8 mouse cellular contexts compared by ENCODE assay signal in genomic region chr6:83441259-83442061, GRCm38 (mm10). TPM values are rescaled to one million over a fixed set of nuclear protein-coding genes. Genes with fewer than 3 reads are reported as not detected.
DNase-seq lines count a peak whose midpoint lies in the region; ATAC-seq lines count a peak whose summit lies in the region.

No protein-coding gene starts in this region.

- under 1% methylated on average over 48 of the region's 48 CpGs for WGBS in intestine, embryonic 15.5 days

- no peaks in the 10 kb centered on the region for H3K9me3 ChIP-seq in intestine, embryonic 15.5 days

- peaks cover 8% of the 10 kb centered on the region; the same call in 1 of the 2 replicates for H3K36me3 ChIP-seq in intestine, embryonic 15.5 days

- H3K9ac ChIP-seq in intestine, embryonic 15.5 days, result peak overlapping the region; percentile 78

- ATAC-seq in intestine, embryonic 15.5 days, result peak; percentile 93
- peak; percentile 88 for ATAC-seq in megakaryocyte-erythroid progenitor cell, adult 5-6 weeks (replicated peaks; ENCODE audit: low FRiP score, low TSS enrichment, poor library complexity, severe bottlenecking)

- peak overlapping the region; percentile 88 for H3K4me2 ChIP-seq in intestine, embryonic 15.5 days (replicated peaks)

- H3K27ac ChIP-seq in intestine, embryonic 15.5 days, result peak overlapping the region; percentile 95

- H3K27me3 ChIP-seq in intestine, embryonic 15.5 days (replicated peaks), result no peaks in the 10 kb centered on the region

- peaks cover 70% of the 10 kb centered on the region for H3K4me1 ChIP-seq in intestine, embryonic 15.5 days (replicated peaks)

- intact Hi-C loops in gastrocnemius, postnatal 36 days (cut with DNase I), result no loop called here
- intact Hi-C loops in left cerebral cortex, postnatal 25 days (cut with DNase I), result loop anchor here (1.0 to 2.0 kb wide), 3 partner anchors 29 to 100 kb away; no protein-coding TSS in a partner anchor

- H3K4me3 ChIP-seq in intestine, embryonic 15.5 days (replicated peaks), result peak overlapping the region; percentile 79

- DNase-seq in adrenal gland, postnatal 10 days, result peak; percentile 96
- DNase-seq in embryo, embryonic 9.5 days (ENCODE audit: extremely low spot score), result peak; percentile 89
- peak; percentile 85 to 89 for DNase-seq in gastrocnemius, postnatal 36 days
- DNase-seq in left cerebral cortex, postnatal 25 days (ENCODE audit: low spot score in 2 of 2), result peak; percentile 92
- DNase-seq in right cerebral cortex, postnatal 14 days, result peak; percentile 88
- peak; percentile 91 for DNase-seq in urinary bladder, postnatal 14 days (ENCODE audit: low spot score)

RNA-seq across cellular contexts. Expression of gene Tet3, which starts 17.4 kb away (rescaled TPM):
- 10 to 100 TPM; 57.4 to 64.4 TPM for total RNA-seq in adrenal gland, postnatal 10 days (2021)
- total RNA-seq in gastrocnemius, postnatal 36 days (2021), result 10 to 100 TPM; 21.1 to 23.7 TPM
- polyA plus RNA-seq in intestine, embryonic 15.5 days (2015; fragmentation: Nextera tagmentation; extraction: Ambion mirVana), result 41.8 and 42.8 TPM in 2 replicates
- total RNA-seq in left cerebral cortex, postnatal 25 days (2021), result 10 to 100 TPM; 86.4 to 87.3 TPM
- 46.9 and 55.9 TPM in 2 replicates for total RNA-seq in megakaryocyte-erythroid progenitor cell, adult 5-6 weeks (2014; fragmentation: Nextera tagmentation)
- total RNA-seq in megakaryocyte-erythroid progenitor cell, adult 5-6 weeks (2017), result 12.6 and 13.5 TPM in 2 replicates

Comparison
In these comparisons a context has a peak if more than half of its experiments do, and no peak if none do; other contexts are left out.
1. Peak in every context shown above with its lines: DNase-seq, ATAC-seq, H3K4me3 ChIP-seq and H3K27ac ChIP-seq.